Mouse (Mus musculus): Measurements from ENCODE around the gene Sft2d1. TPM values are rescaled to one million over a fixed set of nuclear protein-coding genes. Genes with fewer than 3 reads are reported as not detected.
A peak's percentile ranks its signal among the peaks of the same experiment; 100 is the strongest.

Sft2d1 gene
- polyA plus RNA-seq, 1 experiment from 2014 or later = 64.6 TPM

GRCm38 (mm10) chr17:8369171-8369570 lies 58.3 kb downstream of the Sft2d1 start:
- Histone ChIP-seq H3K27ac (no peak overlapping the region), H3K9ac (no peak overlapping the region), H3K36me3 (no peaks in the 10 kb centered on the region), H3K9me3 (no peaks in the 10 kb centered on the region), H3K4me1 (peaks cover 37% of the 10 kb centered on the region), H3K4me3 (no peak overlapping the region), H3K27me3 (no peaks in the 10 kb centered on the region), H3K4me2 (replicated peaks) (no peak overlapping the region)
- no peak for ATAC-seq (ENCODE audit: insufficient number of reproducible peaks, insufficient read depth, low FRiP score, low TSS enrichment)
- WGBS = 70% methylated on average over 2 of the region's 2 CpGs

DNA sequence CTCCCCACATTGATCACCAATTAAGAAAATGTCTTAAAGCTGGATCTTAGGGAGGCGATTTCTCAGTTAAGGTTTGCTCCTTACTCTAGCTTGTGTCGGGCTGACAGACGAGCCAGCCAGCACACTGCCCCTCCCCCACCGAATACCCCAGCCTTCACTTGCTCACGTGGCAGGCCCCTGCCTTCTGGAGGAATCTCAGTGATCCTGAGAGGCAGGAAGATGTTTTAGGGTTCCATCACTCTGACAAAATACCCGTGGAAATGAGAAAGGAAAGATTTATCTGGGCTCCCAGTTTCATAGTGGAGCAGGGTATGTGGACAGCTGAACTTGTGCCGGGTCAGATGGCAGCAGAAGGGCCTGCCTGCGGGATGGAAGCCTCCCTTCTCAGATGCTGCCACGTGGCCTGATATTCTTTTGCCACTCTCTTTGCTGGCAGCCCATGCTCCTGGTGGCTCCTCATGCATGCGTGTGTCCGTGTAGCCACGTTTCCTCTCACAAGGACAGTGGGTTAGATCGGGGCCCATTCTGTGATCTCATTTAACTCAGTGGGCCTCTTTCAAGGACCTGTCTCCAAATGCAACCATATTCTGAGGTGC lies 59.8 kb downstream of the Sft2d1 start:
- H3K27me3 ChIP-seq = no peaks in the 10 kb centered on the region
- 23% methylated on average over 13 of the region's 13 CpGs for WGBS
- H3K4me1 ChIP-seq = peaks cover 40% of the 10 kb centered on the region
- H3K4me3 ChIP-seq = no peak overlapping the region
- H3K27ac ChIP-seq = peak overlapping the region; percentile 93
- ATAC-seq (ENCODE audit: insufficient number of reproducible peaks, insufficient read depth, low FRiP score, low TSS enrichment) = no peak
- no peaks in the 10 kb centered on the region for H3K36me3 ChIP-seq
- H3K4me2 ChIP-seq (replicated peaks) = no peak overlapping the region
- no peak overlapping the region for H3K9ac ChIP-seq
- H3K9me3 ChIP-seq = no peaks in the 10 kb centered on the region

DNA sequence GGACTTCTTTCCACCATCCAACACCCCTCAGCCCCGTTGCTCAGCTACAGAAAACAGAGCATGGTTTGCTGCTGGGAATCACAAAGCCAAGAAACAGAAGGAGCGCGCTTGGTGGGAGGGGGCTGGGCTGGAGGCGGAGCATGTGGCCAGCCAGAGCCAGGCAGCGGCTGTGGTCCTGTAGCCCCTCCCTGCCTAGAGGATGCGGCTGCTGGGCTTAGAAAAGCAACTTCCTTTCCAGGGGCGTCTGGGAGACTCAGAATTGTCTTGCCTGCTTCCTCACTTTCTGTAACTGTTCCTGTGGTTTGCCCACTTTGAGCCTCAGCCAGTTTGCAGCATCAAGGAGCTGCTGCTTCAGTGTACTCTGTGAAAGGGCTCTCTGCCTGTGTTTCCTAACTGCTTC lies 60.9 kb downstream of the Sft2d1 start:
- Histone ChIP-seq H3K27ac (peak overlapping the region; percentile 93), H3K9ac (peak overlapping the region; percentile 37), H3K4me3 (peak overlapping the region; percentile 29), H3K36me3 (no peaks in the 10 kb centered on the region), H3K4me1 (peaks cover 43% of the 10 kb centered on the region), H3K4me2 (replicated peaks) (peak overlapping the region; percentile 48), H3K27me3 (no peaks in the 10 kb centered on the region), H3K9me3 (no peaks in the 10 kb centered on the region)
- WGBS = 0% methylated on average over 7 of the region's 7 CpGs
- peak; percentile 83 for ATAC-seq (ENCODE audit: insufficient number of reproducible peaks, insufficient read depth, low FRiP score, low TSS enrichment)

- Histone ChIP-seq H3K4me1 (peaks cover 36% of the 10 kb centered on the region), H3K9me3 (no peaks in the 10 kb centered on the region), H3K36me3 (no peaks in the 10 kb centered on the region), H3K27me3 (no peaks in the 10 kb centered on the region), H3K4me3 (peak overlapping the region; percentile 29), H3K9ac (peak overlapping the region; percentile 37), H3K27ac (peak overlapping the region; percentile 93), H3K4me2 (replicated peaks) (peak overlapping the region; percentile 48)
- ATAC-seq (ENCODE audit: insufficient number of reproducible peaks, insufficient read depth, low FRiP score, low TSS enrichment) = no peak
- WGBS = 3% methylated on average over 18 of the region's 18 CpGs
These were observed 61.6 kb downstream of the Sft2d1 start for GRCm38 (mm10) chr17:8372286-8373046.

Other genes starting within 250 kb of the Sft2d1 start
- gene Gm49673, start 163.3 kb upstream of the Sft2d1 start, polyA plus RNA-seq (2016; fragmentation: Nextera tagmentation; extraction: Ambion mirVana) = 0.29 and 0.83 TPM in 2 replicates
- gene Rnaset2a, start 163.0 kb upstream of the Sft2d1 start, polyA plus RNA-seq (2016; fragmentation: Nextera tagmentation; extraction: Ambion mirVana) = 21.3 and 22.0 TPM in 2 replicates
- gene Fgfr1op, start 145.6 kb upstream of the Sft2d1 start, polyA plus RNA-seq (2016; fragmentation: Nextera tagmentation; extraction: Ambion mirVana) = 43.2 and 43.5 TPM in 2 replicates
- 0.32 TPM in 1 of 2 replicates, not detected in the other for gene Ccr6, start 75.1 kb upstream of the Sft2d1 start, polyA plus RNA-seq (2016; fragmentation: Nextera tagmentation; extraction: Ambion mirVana)
- gene Mpc1, start 28.2 kb upstream of the Sft2d1 start, polyA plus RNA-seq (2016; fragmentation: Nextera tagmentation; extraction: Ambion mirVana) = 122 and 129 TPM in 2 replicates
- gene Prr18, start 26.4 kb downstream of the Sft2d1 start, polyA plus RNA-seq (2016; fragmentation: Nextera tagmentation; extraction: Ambion mirVana) = 0.58 and 1.1 TPM in 2 replicates
- 0.93 and 1.2 TPM in 2 replicates for gene T2, start 44.9 kb downstream of the Sft2d1 start, polyA plus RNA-seq (2016; fragmentation: Nextera tagmentation; extraction: Ambion mirVana)
- 0.88 and 0.95 TPM in 2 replicates for gene T, start 123.3 kb downstream of the Sft2d1 start, polyA plus RNA-seq (2016; fragmentation: Nextera tagmentation; extraction: Ambion mirVana)
- 3.9 and 4.9 TPM in 2 replicates for gene Pde10a, start 214.3 kb downstream of the Sft2d1 start, polyA plus RNA-seq (2016; fragmentation: Nextera tagmentation; extraction: Ambion mirVana)

Measured in embryonic facial prominence, embryonic 12.5 days (tissue).